Mouse (Mus musculus) limb, embryonic 11.5 days (tissue): ENCODE measurements around the gene Bco1. TPM values are rescaled to one million over a fixed set of nuclear protein-coding genes. Genes with fewer than 3 reads are reported as not detected.

Experiments used
- ATAC-seq: fragments of 200-750 bp; cut with Nextera tagmentation; 2 replicates; pipeline ENCODE4 v1.8.0; 2017; ENCODE audit warnings: low read depth; ENCODE audit not compliant: insufficient number of reproducible peaks, low FRiP score, low TSS enrichment
- DNase-seq: peaks from one replicate; pipeline ENCODE4 v3.0.0-alpha.2; 2015; ENCODE audit warnings: low spot score
- H3K27ac ChIP-seq: fragments of 300-500 bp; sonication (generic); replicated peaks from 2 replicates; pipeline ENCODE4 v1.5.1; 2014; ENCODE audit warnings: low read depth, mild to moderate bottlenecking, low read length
- H3K27me3 ChIP-seq: fragments of 300-500 bp; sonication (generic); 2 replicates; pipeline ENCODE4 v1.6.1; 2014; ENCODE audit warnings: mild to moderate bottlenecking, low read length, mixed read lengths; ENCODE audit not compliant: control insufficient read depth, insufficient read depth
- H3K36me3 ChIP-seq: fragments of 300-500 bp; sonication (generic); 2 replicates; pipeline ENCODE4 v1.6.1; 2014; ENCODE audit warnings: mild to moderate bottlenecking, low read length, moderate library complexity, mixed read lengths; ENCODE audit not compliant: control insufficient read depth, insufficient read depth
- H3K4me1 ChIP-seq: fragments of 300-500 bp; sonication (generic); 2 replicates; pipeline ENCODE4 v1.6.1; 2014; ENCODE audit warnings: low read length, mixed read lengths; ENCODE audit not compliant: control insufficient read depth, insufficient read depth
- H3K4me2 ChIP-seq: fragments of 300-500 bp; sonication (generic); 2 replicates; pipeline ENCODE4 v1.6.1; 2014; ENCODE audit warnings: low read depth, mild to moderate bottlenecking, moderate library complexity; ENCODE audit not compliant: severe bottlenecking
- H3K4me3 ChIP-seq: fragments of 300-500 bp; sonication (generic); 2 replicates; pipeline ENCODE4 v1.5.1; 2014; ENCODE audit warnings: low read depth, low read length
- H3K9ac ChIP-seq: fragments of 300-500 bp; sonication (generic); 2 replicates; pipeline ENCODE4 v1.6.1; 2014; ENCODE audit warnings: mild to moderate bottlenecking, low read length
- H3K9me3 ChIP-seq: fragments of 300-500 bp; sonication (generic); 2 replicates; pipeline ENCODE4 v1.6.1; 2016; ENCODE audit warnings: low read length; ENCODE audit not compliant: control insufficient read depth
- WGBS: fragments of 180-500 bp; shearing (Covaris S2); extraction: QIAGEN DNeasy Blood & Tissue Kit; methylation state at CpG from one replicate; pipeline ENCODE4 v1.1.7; 2014; 5-methylcytosine and 5-hydroxymethylcytosine counted together
- polyA plus RNA-seq: library from polyadenylated mRNA; unstranded; fragments of >200 nt; fragmentation: Nextera tagmentation; extraction: Ambion mirVana; gene quantifications from 2 replicates; pipeline ENCODE4 v1.2.1, GENCODE M21; 2014

Bco1 gene
- polyA plus RNA-seq, 1 experiment from 2014 or later = not detected

GRCm38 (mm10) chr8:117136763-117137162 is 41.1 kb downstream of the Bco1 start:
- Histone ChIP-seq H3K4me2 (no peak overlapping the region), H3K4me1 (no peaks in the 10 kb centered on the region), H3K27me3 (no peaks in the 10 kb centered on the region), H3K9me3 (no peaks in the 10 kb centered on the region), H3K9ac (no peak overlapping the region), H3K36me3 (no peaks in the 10 kb centered on the region), H3K27ac (no peak overlapping the region), H3K4me3 (no peak overlapping the region)
- ATAC-seq = no peak
- DNase-seq = no peak
- WGBS = 32% methylated on average over 2 of the region's 2 CpGs

- 69% methylated on average over 11 of the region's 11 CpGs for WGBS
- no peak for ATAC-seq
- H3K27me3 ChIP-seq = no peaks in the 10 kb centered on the region
- H3K36me3 ChIP-seq = no peaks in the 10 kb centered on the region
- no peak overlapping the region for H3K4me3 ChIP-seq
- no peaks in the 10 kb centered on the region for H3K4me1 ChIP-seq
- no peak overlapping the region for H3K4me2 ChIP-seq
- no peak overlapping the region for H3K9ac ChIP-seq
- no peak overlapping the region for H3K27ac ChIP-seq
- H3K9me3 ChIP-seq = no peaks in the 10 kb centered on the region
- no peak for DNase-seq
Measured at GRCm38 (mm10) chr8:117137357-117137756, 41.7 kb downstream of the Bco1 start.

- Histone ChIP-seq H3K27ac (no peak overlapping the region), H3K4me3 (no peak overlapping the region), H3K9me3 (no peaks in the 10 kb centered on the region), H3K4me1 (no peaks in the 10 kb centered on the region), H3K4me2 (no peak overlapping the region), H3K27me3 (no peaks in the 10 kb centered on the region), H3K36me3 (no peaks in the 10 kb centered on the region), H3K9ac (no peak overlapping the region)
- 94% methylated on average over 6 of the region's 6 CpGs for WGBS
- DNase-seq = no peak
- ATAC-seq = no peak
Measured at GRCm38 (mm10) chr8:117148520-117148919, 52.9 kb downstream of the Bco1 start.

- no peak overlapping the region for H3K9ac ChIP-seq
- H3K4me3 ChIP-seq = no peak overlapping the region
- H3K9me3 ChIP-seq = no peaks in the 10 kb centered on the region
- DNase-seq = no peak
- H3K27ac ChIP-seq = no peak overlapping the region
- WGBS = 93% methylated on average over 4 of the region's 4 CpGs
- H3K27me3 ChIP-seq = no peaks in the 10 kb centered on the region
- no peak overlapping the region for H3K4me2 ChIP-seq
- ATAC-seq = no peak
- no peaks in the 10 kb centered on the region for H3K36me3 ChIP-seq
- peaks cover 2% of the 10 kb centered on the region; the same call in 1 of the 2 replicates for H3K4me1 ChIP-seq
Measured at GRCm38 (mm10) chr8:117156149-117156548, 60.5 kb downstream of the Bco1 start.

- no peak for DNase-seq
- WGBS = 14% methylated on average over 33 of the region's 33 CpGs
Measured at GRCm38 (mm10) chr8:117156866-117157768, 61.5 kb downstream of the Bco1 start.

GRCm38 (mm10) chr8:117157769-117158091 is 62.1 kb downstream of the Bco1 start:
- Histone ChIP-seq H3K9me3 (no peaks in the 10 kb centered on the region), H3K27me3 (no peaks in the 10 kb centered on the region), H3K4me1 (peaks cover 2% of the 10 kb centered on the region; the same call in 1 of the 2 replicates), H3K4me3 (peak overlapping the region; percentile 77), H3K4me2 (peak overlapping the region; percentile 78), H3K36me3 (no peaks in the 10 kb centered on the region), H3K9ac (peak overlapping the region; percentile 89), H3K27ac (peak overlapping the region; percentile 64; the same call in 1 of the 2 replicates)
- DNase-seq (peak; percentile 98), ATAC-seq (peak; percentile 91)
- WGBS = under 1% methylated on average over 42 of the region's 45 CpGs

More at GRCm38 (mm10) chr8:117156866-117157768, 61.5 kb downstream of the Bco1 start:
- Histone ChIP-seq H3K4me1 (peaks cover 2% of the 10 kb centered on the region; the same call in 1 of the 2 replicates), H3K9ac (peak overlapping the region; percentile 66), H3K27ac (peak overlapping the region; percentile 11; the same call in 1 of the 2 replicates), H3K27me3 (no peaks in the 10 kb centered on the region), H3K36me3 (no peaks in the 10 kb centered on the region), H3K4me3 (peak overlapping the region; percentile 77), H3K4me2 (peak overlapping the region; percentile 72), H3K9me3 (no peaks in the 10 kb centered on the region)
- ATAC-seq = 0 out of 2 replicates have a peak, but pooled peaks have one; percentile 14

GRCm38 (mm10) chr8:117158135-117158761 is 62.6 kb downstream of the Bco1 start, which contains the start of gene Gan:
TSS of gene Gan (plus strand) at chr8:117158135.
- no peaks in the 10 kb centered on the region for H3K9me3 ChIP-seq
- no peaks in the 10 kb centered on the region for H3K36me3 ChIP-seq
- WGBS = under 1% methylated on average over 58 of the region's 65 CpGs
- no peaks in the 10 kb centered on the region for H3K27me3 ChIP-seq
- DNase-seq (peak; percentile 48), ATAC-seq (peak; percentile 67)
- peak within 1 kb of the TSS; percentile 77 for H3K4me3 ChIP-seq
- H3K27ac ChIP-seq = peak within 1 kb of the TSS; percentile 64; the same call in 1 of the 2 replicates
- H3K4me1 ChIP-seq = peaks cover 2% of the 10 kb centered on the region; the same call in 1 of the 2 replicates
- H3K9ac ChIP-seq = peak within 1 kb of the TSS; percentile 89
- H3K4me2 ChIP-seq = peak within 1 kb of the TSS; percentile 78

- Histone ChIP-seq H3K36me3 (no peaks in the 10 kb centered on the region), H3K27ac (no peak overlapping the region), H3K4me1 (peaks cover 2% of the 10 kb centered on the region; the same call in 1 of the 2 replicates), H3K4me3 (peak overlapping the region; percentile 77), H3K27me3 (no peaks in the 10 kb centered on the region), H3K9ac (no peak overlapping the region), H3K4me2 (peak overlapping the region; percentile 78), H3K9me3 (no peaks in the 10 kb centered on the region)
- no peak for DNase-seq
- WGBS = 63% methylated on average over 5 of the region's 5 CpGs
- no peak for ATAC-seq
Measured at GRCm38 (mm10) chr8:117159031-117159430, 63.4 kb downstream of the Bco1 start.
